Mouse (Mus musculus) kidney, adult 2 months (tissue): ENCODE results near the gene Dnajb2.

Experiments
- CTCF ChIP-seq: fragments of 200-500 bp; conservative IDR thresholded peaks from 2 replicates; pipeline ENCODE4 v1.5.1; 2011; ENCODE audit warnings: low read depth, mild to moderate bottlenecking, control low read depth, low read length, moderate library complexity, mixed read lengths; ENCODE audit not compliant: insufficient read depth, insufficient read length
- POLR2A ChIP-seq: fragments of 200-500 bp; IDR thresholded peaks from one replicate; pipeline ENCODE4 v1.6.1; 2011; ENCODE audit warnings: low read depth, low read length, control low read depth

GRCm38 (mm10) chr1:75278228-75278627 is 42.0 kb downstream of the Dnajb2 start, which contains the start of gene Resp18:
- no peak for TF ChIP-seq POLR2A
- TF ChIP-seq CTCF = no peak
